Mouse (Mus musculus): ENCODE measurements at regions not wholly inside any gene's neighbourhood (a gene's known extent, or its start where the extent isn't known, plus 50 kb on each side); places are given as distances from the start of the nearest gene placed in this dataset.
"Not testable (repeated sequence)": the region's sequence is repeated elsewhere in the genome, so short reads cannot be mapped to it uniquely, and the experiment has no call there.

GRCm38 (mm10) chr19:9338971-9339370 lies 203.5 kb upstream of the Asrgl1 start:
- not testable (repeated sequence) for DNase-seq

DNA sequence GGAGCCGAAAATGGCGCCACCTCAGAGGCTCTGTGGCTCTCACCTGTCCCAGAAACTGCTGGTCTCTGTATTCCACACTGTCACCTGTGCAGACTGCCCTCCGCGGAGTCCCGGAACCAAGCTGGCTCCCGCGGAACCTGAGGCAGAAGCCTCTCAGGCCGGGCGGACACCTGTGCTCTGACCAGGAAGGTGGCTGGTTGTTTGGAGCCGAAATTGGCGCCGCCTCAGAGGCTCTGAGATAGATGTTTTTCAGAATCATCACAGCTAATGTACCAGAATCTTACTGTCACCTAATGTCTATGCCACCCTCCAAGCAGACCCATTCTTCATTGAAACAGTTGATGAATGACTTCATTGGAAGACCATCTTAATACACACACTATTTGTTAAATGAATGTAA lies 202.0 kb upstream of the Asrgl1 start:
- DNase-seq, result not testable (repeated sequence)

GRCm38 (mm10) chr19:9317932-9318331 lies 182.5 kb upstream of the Asrgl1 start:
- not testable (repeated sequence) for DNase-seq

GRCm38 (mm10) chr19:9316162-9316561 lies 180.7 kb upstream of the Asrgl1 start:
- not testable (repeated sequence) for DNase-seq

GRCm38 (mm10) chr19:9283176-9283575 lies 147.7 kb upstream of the Asrgl1 start:
- peak; percentile 27 to 32 for DNase-seq

DNA sequence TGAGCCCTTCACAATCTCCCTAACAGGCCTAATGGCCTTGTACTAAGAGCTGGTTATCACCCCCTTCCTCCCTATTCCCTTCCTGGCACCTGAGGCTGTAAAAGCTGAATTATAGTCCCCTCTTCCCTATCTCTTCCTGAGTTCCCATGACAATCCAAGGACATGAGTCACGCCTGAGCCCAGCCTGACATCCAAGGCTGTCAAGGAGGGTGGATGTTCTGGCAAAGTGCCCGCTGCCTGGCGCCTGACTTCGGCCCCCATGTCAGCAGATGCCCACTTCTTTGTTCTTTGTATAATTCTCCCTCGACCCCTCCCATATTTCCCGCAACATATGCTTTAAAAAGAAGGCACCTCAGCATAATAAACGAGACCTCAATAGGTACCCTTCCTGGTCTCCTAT lies 99.2 kb upstream of the Asrgl1 start:
- DNase-seq, result not testable (repeated sequence)
